Mouse (Mus musculus) MEL (cell line): ENCODE measurements around the gene Nepn. TPM values are rescaled to one million over a fixed set of nuclear protein-coding genes. Genes with fewer than 3 reads are reported as not detected.
"Not testable (repeated sequence)": the region's sequence is repeated elsewhere in the genome, so short reads cannot be mapped to it uniquely, and the experiment has no call there.

Experiments used
- DNase-seq: peaks from one replicate; pipeline ENCODE4 v3.0.0; 2011; ENCODE audit warnings: low read depth, low spot score
- H3K27ac ChIP-seq: 2 replicates; pipeline ENCODE4 v1.5.1; 2012; ENCODE audit warnings: low read depth, mild to moderate bottlenecking, control low read depth, low read length, moderate library complexity; ENCODE audit not compliant: control insufficient read depth
- H3K27me3 ChIP-seq, 2 experiments: fragments of 150-350 bp in 1 of 2; sonication (generic) in 1 of 2; 2 replicates each; pipeline ENCODE4 v1.6.1; 2012; ENCODE audit warnings: low read length in 2 of 2, mild to moderate bottlenecking in 2 of 2, improper control_type of control experiment in 1 of 2, moderate library complexity in 1 of 2; ENCODE audit not compliant: insufficient read depth in 2 of 2, control insufficient read depth in 1 of 2
- H3K36me3 ChIP-seq, 2 experiments: 2 replicates each; pipeline ENCODE4 v1.6.1; 2012 to 2014; ENCODE audit warnings: low read length in 2 of 2, improper control_type of control experiment in 1 of 2, inconsistent platforms in 1 of 2, mild to moderate bottlenecking in 1 of 2; ENCODE audit not compliant: insufficient read depth in 2 of 2, control insufficient read depth in 1 of 2
- H3K4me1 ChIP-seq, 2 experiments: fragments of 150-350 bp in 1 of 2; sonication (generic) in 1 of 2; 2 replicates each; pipeline ENCODE4 v1.6.1; 2012; ENCODE audit warnings: low read length in 2 of 2, improper control_type of control experiment in 1 of 2, mild to moderate bottlenecking in 1 of 2; ENCODE audit not compliant: insufficient read depth in 2 of 2, control insufficient read depth in 1 of 2
- H3K4me3 ChIP-seq, 2 experiments: fragments of 150-350 bp in 1 of 2; sonication (generic) in 1 of 2; 2 replicates each; pipeline ENCODE4 v1.5.1; 2012; ENCODE audit warnings: low read depth in 2 of 2, low read length in 2 of 2, mild to moderate bottlenecking in 2 of 2, moderate library complexity in 2 of 2, control low read depth in 1 of 2, improper control_type of control experiment in 1 of 2; ENCODE audit not compliant: control insufficient read depth in 1 of 2, insufficient read depth in 1 of 2
- H3K79me2 ChIP-seq: 2 replicates; pipeline ENCODE4 v1.6.1; 2012; ENCODE audit warnings: mild to moderate bottlenecking, low read length, moderate library complexity; ENCODE audit not compliant: control insufficient read depth, poor library complexity, insufficient read depth
- H3K9ac ChIP-seq: 2 replicates; pipeline ENCODE4 v1.6.1; 2012; ENCODE audit warnings: low read depth, mild to moderate bottlenecking, control low read depth, low read length, moderate library complexity; ENCODE audit not compliant: control insufficient read depth, poor library complexity, severe bottlenecking
- H3K9me3 ChIP-seq: fragments of 150-350 bp; sonication (generic); replicated peaks from 2 replicates; pipeline ENCODE4 v1.6.1; 2012; ENCODE audit warnings: mild to moderate bottlenecking, low read length, improper control_type of control experiment, moderate library complexity; ENCODE audit not compliant: insufficient read depth
- BHLHE40 ChIP-seq: IDR thresholded peaks from 2 replicates; pipeline ENCODE4 v1.6.1; 2012; ENCODE audit warnings: low read depth, mild to moderate bottlenecking, inconsistent platforms, low read length, improper control_type of control experiment, borderline replicate concordance
- CHD1 ChIP-seq: IDR thresholded peaks from 2 replicates; pipeline ENCODE4 v1.6.1; 2012; ENCODE audit warnings: low read depth, mild to moderate bottlenecking, inconsistent platforms, low read length, improper control_type of control experiment
- CTCF ChIP-seq, 3 experiments: IDR thresholded peaks in 2 of 3; conservative IDR thresholded peaks in 1 of 3; 2 replicates each; pipeline ENCODE4 v1.5.1; 2011 to 2012; ENCODE audit warnings: low read length in 3 of 3, low read depth in 2 of 3, mild to moderate bottlenecking in 2 of 3, improper control_type of control experiment in 1 of 3, inconsistent platforms in 1 of 3, mixed read lengths in 1 of 3, moderate library complexity in 1 of 3; ENCODE audit not compliant: control insufficient read depth in 1 of 3, insufficient read depth in 1 of 3, poor library complexity in 1 of 3, severe bottlenecking in 1 of 3
- HCFC1 ChIP-seq: IDR thresholded peaks from 2 replicates; pipeline ENCODE4 v1.6.1; 2012; ENCODE audit warnings: low read depth, mild to moderate bottlenecking, inconsistent platforms, low read length, improper control_type of control experiment, moderate library complexity
- KAT2A ChIP-seq: conservative IDR thresholded peaks from 2 replicates; pipeline ENCODE4 v1.6.1; 2012; ENCODE audit warnings: low read depth, low read length, improper control_type of control experiment, inconsistent platforms
- MAZ ChIP-seq: IDR thresholded peaks from 2 replicates; pipeline ENCODE4 v1.6.1; 2012; ENCODE audit warnings: low read depth, mild to moderate bottlenecking, inconsistent platforms, low read length, improper control_type of control experiment
- MEF2A ChIP-seq: IDR thresholded peaks from 2 replicates; pipeline ENCODE4 v1.6.1; 2014; ENCODE audit warnings: low read depth, mild to moderate bottlenecking, inconsistent platforms, low read length, improper control_type of control experiment; ENCODE audit not compliant: poor library complexity, insufficient replicate concordance, severe bottlenecking; ENCODE audit errors: extremely low read depth
- RCOR1 ChIP-seq: IDR thresholded peaks from 2 replicates; pipeline ENCODE4 v1.6.1; 2012; ENCODE audit warnings: low read depth, mild to moderate bottlenecking, inconsistent platforms, low read length, improper control_type of control experiment
- SMC3 ChIP-seq: IDR thresholded peaks from 2 replicates; pipeline ENCODE4 v1.6.1; 2011; ENCODE audit warnings: low read depth, low read length, improper control_type of control experiment
- TAL1 ChIP-seq: IDR thresholded peaks from 2 replicates; pipeline ENCODE4 v1.6.1; 2012; ENCODE audit warnings: mild to moderate bottlenecking, inconsistent platforms, low read length, moderate library complexity, mixed read lengths
- TBP ChIP-seq: IDR thresholded peaks from 2 replicates; pipeline ENCODE4 v1.8.0; 2011; ENCODE audit warnings: low read depth, low read length, improper control_type of control experiment
- USF2 ChIP-seq, 2 experiments: IDR thresholded peaks; 2 replicates each; pipeline ENCODE4 v1.6.1; 2011 to 2012; ENCODE audit warnings: improper control_type of control experiment in 2 of 2, low read length in 2 of 2, borderline replicate concordance in 1 of 2, inconsistent platforms in 1 of 2, low read depth in 1 of 2, mild to moderate bottlenecking in 1 of 2; ENCODE audit not compliant: insufficient read depth in 1 of 2
- ZKSCAN1 ChIP-seq: IDR thresholded peaks from 2 replicates; pipeline ENCODE4 v1.6.1; 2012; ENCODE audit warnings: low read depth, mild to moderate bottlenecking, inconsistent platforms, low read length, improper control_type of control experiment, moderate library complexity
- ZMIZ1 ChIP-seq: IDR thresholded peaks from 2 replicates; pipeline ENCODE4 v1.6.1; 2012; ENCODE audit warnings: low read depth, mild to moderate bottlenecking, inconsistent platforms, low read length, improper control_type of control experiment, moderate library complexity
- polyA plus RNA-seq, 2 experiments: library from polyadenylated mRNA; stranded (reverse) in 1 of 2; unstranded in 1 of 2; fragments of >175 nt in 1 of 2; fragments of >200 nt in 1 of 2; gene quantifications; 2 replicates each; pipeline versions ENCODE4 v1.2.1 to v1.2.4; 2012; ENCODE audit warnings: low replicate concordance in 2 of 2, low read depth in 1 of 2; ENCODE audit not compliant: insufficient read length in 2 of 2, insufficient read depth in 1 of 2, missing spikeins in 1 of 2
- total RNA-seq: library from RNA; depleted of rRNA; stranded (reverse); fragments of 300-350 nt; gene quantifications from 2 replicates; pipeline ENCODE4 v1.2.3, GENCODE M21; 2012; rRNA removed

The Nepn gene
- total RNA-seq = 0.12 and 0.13 TPM in 2 replicates
- under 1 TPM in 1 of 2 experiments, not detected in 1; 0.17 TPM for polyA plus RNA-seq

- H3K9ac ChIP-seq = no peak within 1 kb of the TSS
- no peaks in the 10 kb centered on the region for H3K9me3 ChIP-seq
- no peak for TF ChIP-seq ZKSCAN1
- TF ChIP-seq RCOR1 = no peak
- no peak for TF ChIP-seq KAT2A
- TF ChIP-seq CTCF (IDR thresholded peaks at IDR 0.05 in 2 of 3, conservative IDR thresholded peaks at IDR 0.05 in 1 of 3; ENCODE audit: control insufficient read depth in 1 of 3, insufficient read depth in 1 of 3, low read depth in 2 of 3, low read length in 3 of 3, poor library complexity in 1 of 3, severe bottlenecking in 1 of 3) = no peak
- TF ChIP-seq MEF2A = no peak
- no peak for TF ChIP-seq TBP
- no peak for TF ChIP-seq TAL1
- TF ChIP-seq, all 39 proteins: peak for 0
- DNase-seq = no peak
- H3K36me3 ChIP-seq = peaks cover 0 to 21% of the 10 kb centered on the region in 2 experiments; a peak in 2 of 4 replicates
- H3K4me1 ChIP-seq = peaks cover 7 to 19% of the 10 kb centered on the region in 2 experiments
- H3K4me3 ChIP-seq = no peak within 1 kb of the TSS
- H3K79me2 ChIP-seq = no peaks in the 10 kb centered on the region
- no peaks in the 10 kb centered on the region for H3K27me3 ChIP-seq
- H3K27ac ChIP-seq = no peak within 1 kb of the TSS
Observed at GRCm38 (mm10) chr10:52388922-52389430, at the start of gene Nepn. TSS of gene Nepn (plus strand) at chr10:52388972.

- H3K9ac ChIP-seq, H3K4me1 ChIP-seq, H3K9me3 ChIP-seq, H3K27me3 ChIP-seq, H3K79me2 ChIP-seq, H3K36me3 ChIP-seq, H3K27ac ChIP-seq, H3K4me3 ChIP-seq: not testable (repeated sequence)
- peak; percentile 13 for DNase-seq
- TF ChIP-seq CTCF (IDR thresholded peaks at IDR 0.05 in 2 of 3, conservative IDR thresholded peaks at IDR 0.05 in 1 of 3; ENCODE audit: control insufficient read depth in 1 of 3, insufficient read depth in 1 of 3, low read depth in 2 of 3, low read length in 3 of 3, poor library complexity in 1 of 3, severe bottlenecking in 1 of 3) = 0 out of 6 replicates have a peak, but pooled peaks of 1 of the 3 experiments have one; percentile 3
- 0 out of 2 replicates have a peak, but pooled peaks have one; percentile 18 for TF ChIP-seq SMC3
Observed at GRCm38 (mm10) chr10:52343324-52343723, 45.4 kb upstream of the Nepn start.

GRCm38 (mm10) chr10:52353184-52353583, 35.6 kb upstream of the Nepn start:
- H3K4me3 ChIP-seq = no peak overlapping the region
- TF ChIP-seq CTCF (IDR thresholded peaks at IDR 0.05 in 2 of 3, conservative IDR thresholded peaks at IDR 0.05 in 1 of 3; ENCODE audit: control insufficient read depth in 1 of 3, insufficient read depth in 1 of 3, low read depth in 2 of 3, low read length in 3 of 3, poor library complexity in 1 of 3, severe bottlenecking in 1 of 3) = peak in 2 of 3 experiments; percentile 21 to 41; a peak in 4 of 6 replicates
- no peak for TF ChIP-seq MAZ
- no peak for TF ChIP-seq BHLHE40
- no peak for TF ChIP-seq ZMIZ1
- TF ChIP-seq SMC3 = peak; percentile 25; the same call in 1 of the 2 replicates
- TF ChIP-seq HCFC1 = no peak
- TF ChIP-seq USF2 (IDR thresholded peaks at IDR 0.05; ENCODE audit: borderline replicate concordance in 1 of 2, insufficient read depth in 1 of 2, low read depth in 1 of 2, low read length in 2 of 2) = no peak
- no peak for TF ChIP-seq CHD1
- TF ChIP-seq, all 39 proteins: peak for 2
- DNase-seq = no peak
- H3K79me2 ChIP-seq = no peaks in the 10 kb centered on the region
- no peak overlapping the region for H3K9ac ChIP-seq
- H3K9me3 ChIP-seq = no peaks in the 10 kb centered on the region
- no peaks in the 10 kb centered on the region for H3K4me1 ChIP-seq
- no peak overlapping the region for H3K27ac ChIP-seq
- peaks cover 0 to 17% of the 10 kb centered on the region in 2 experiments; a peak in 2 of 4 replicates for H3K36me3 ChIP-seq
- no peaks in the 10 kb centered on the region for H3K27me3 ChIP-seq
